Mouse (Mus musculus) lung, postnatal 0 days (tissue): Measurements from ENCODE around the gene Stradb.

Experiments
- CTCF ChIP-seq: IDR thresholded peaks from 2 replicates; pipeline ENCODE4 v1.5.1; 2016; ENCODE audit warnings: antibody characterized with exemption, mild to moderate bottlenecking
- EP300 ChIP-seq: IDR thresholded peaks from 2 replicates; pipeline ENCODE4 v1.6.1; 2016; ENCODE audit warnings: antibody characterized with exemption, mild to moderate bottlenecking, control low read depth

DNA sequence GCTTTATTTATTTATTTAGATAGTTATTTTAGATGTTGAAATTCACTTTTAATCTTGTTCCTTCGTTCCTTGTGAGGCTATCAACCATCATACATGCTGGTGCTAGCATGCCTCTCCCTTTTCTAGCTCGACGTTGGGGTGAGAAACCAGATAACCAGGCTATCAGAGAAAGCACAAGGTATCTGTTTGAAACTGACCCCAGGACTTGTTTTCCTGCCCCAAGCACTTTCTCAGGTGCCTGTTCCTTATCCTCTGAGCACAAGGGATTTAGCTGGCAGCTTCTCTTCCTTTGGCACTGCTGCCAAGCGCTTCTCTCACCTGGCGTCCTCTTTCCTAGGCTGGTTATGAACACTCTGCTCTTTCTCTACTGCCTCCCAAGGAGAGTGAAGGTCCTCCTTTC lies 10.9 kb upstream of the Stradb start:
- TF ChIP-seq CTCF (no peak), EP300 (no peak)
